Mouse (Mus musculus) G1E-ER4 (cell line): ENCODE measurements around the gene Ccr7. TPM values are rescaled to one million over a fixed set of nuclear protein-coding genes. Genes with fewer than 3 reads are reported as not detected.

Source experiments
- GATA1 ChIP-seq: IDR thresholded peaks from one replicate; pipeline ENCODE4 v1.8.0; 2012; ENCODE audit warnings: low read length, inconsistent platforms
- polyA plus RNA-seq: library from polyadenylated mRNA; stranded (reverse); fragments of >175 nt; gene quantifications from 2 replicates; pipeline ENCODE4 v1.2.3, GENCODE M21; 2012

Gene Ccr7
- polyA plus RNA-seq, result not detected in 2 replicates

- TF ChIP-seq GATA1, result no peak
Measured at GRCm38 (mm10) chr11:99154987-99155641, at the start of gene Ccr7. Gene Ccr7 (minus strand): TSS chr11:99155077.

- TF ChIP-seq GATA1, result no peak
Measured at GRCm38 (mm10) chr11:99189154-99189582, 34.3 kb upstream of the Ccr7 start.

- TF ChIP-seq GATA1, result no peak
Measured at GRCm38 (mm10) chr11:99187348-99187747, 32.5 kb upstream of the Ccr7 start.

GRCm38 (mm10) chr11:99186836-99187235 lies 32.0 kb upstream of the Ccr7 start:
- TF ChIP-seq GATA1, result no peak

- TF ChIP-seq GATA1, result no peak
Measured at GRCm38 (mm10) chr11:99182575-99182974, 27.7 kb upstream of the Ccr7 start.

GRCm38 (mm10) chr11:99180071-99180470 lies 25.2 kb upstream of the Ccr7 start:
- no peak for TF ChIP-seq GATA1

- TF ChIP-seq GATA1, result no peak
Measured at GRCm38 (mm10) chr11:99177925-99178198, 23.0 kb upstream of the Ccr7 start.

- no peak for TF ChIP-seq GATA1
Measured at GRCm38 (mm10) chr11:99177054-99177924, 22.4 kb upstream of the Ccr7 start.

- no peak for TF ChIP-seq GATA1
Measured at GRCm38 (mm10) chr11:99172002-99172401, 17.1 kb upstream of the Ccr7 start.

- TF ChIP-seq GATA1, result no peak
Measured at GRCm38 (mm10) chr11:99171442-99171841, 16.6 kb upstream of the Ccr7 start.

GRCm38 (mm10) chr11:99170547-99171267 lies 15.8 kb upstream of the Ccr7 start:
- TF ChIP-seq GATA1, result no peak

GRCm38 (mm10) chr11:99170005-99170404 lies 15.1 kb upstream of the Ccr7 start:
- TF ChIP-seq GATA1, result no peak

- TF ChIP-seq GATA1, result no peak
Measured at GRCm38 (mm10) chr11:99169438-99169837, 14.6 kb upstream of the Ccr7 start.

GRCm38 (mm10) chr11:99168030-99168474 lies 13.2 kb upstream of the Ccr7 start:
- no peak for TF ChIP-seq GATA1

GRCm38 (mm10) chr11:99167576-99167975 lies 12.7 kb upstream of the Ccr7 start:
- no peak for TF ChIP-seq GATA1

- TF ChIP-seq GATA1, result no peak
Measured at GRCm38 (mm10) chr11:99166241-99166640, 11.4 kb upstream of the Ccr7 start.

GRCm38 (mm10) chr11:99165031-99165752 lies 10.3 kb upstream of the Ccr7 start:
- no peak for TF ChIP-seq GATA1
